Mouse (Mus musculus) G1E (cell line): ENCODE measurements at regions not wholly inside any gene's neighbourhood (a gene's known extent, or its start where the extent isn't known, plus 50 kb on each side); places are given as distances from the start of the nearest gene placed in this dataset.

ENCODE experiments used
- CTCF ChIP-seq: IDR thresholded peaks from 2 replicates; pipeline ENCODE4 v1.5.1; 2012; ENCODE audit warnings: low read depth, low read length, inconsistent platforms, mixed read lengths
- POLR2AphosphoS5 ChIP-seq: IDR thresholded peaks from 2 replicates; pipeline ENCODE4 v1.6.1; 2012; ENCODE audit warnings: low read depth, low read length, inconsistent platforms; ENCODE audit not compliant: insufficient replicate concordance

DNA sequence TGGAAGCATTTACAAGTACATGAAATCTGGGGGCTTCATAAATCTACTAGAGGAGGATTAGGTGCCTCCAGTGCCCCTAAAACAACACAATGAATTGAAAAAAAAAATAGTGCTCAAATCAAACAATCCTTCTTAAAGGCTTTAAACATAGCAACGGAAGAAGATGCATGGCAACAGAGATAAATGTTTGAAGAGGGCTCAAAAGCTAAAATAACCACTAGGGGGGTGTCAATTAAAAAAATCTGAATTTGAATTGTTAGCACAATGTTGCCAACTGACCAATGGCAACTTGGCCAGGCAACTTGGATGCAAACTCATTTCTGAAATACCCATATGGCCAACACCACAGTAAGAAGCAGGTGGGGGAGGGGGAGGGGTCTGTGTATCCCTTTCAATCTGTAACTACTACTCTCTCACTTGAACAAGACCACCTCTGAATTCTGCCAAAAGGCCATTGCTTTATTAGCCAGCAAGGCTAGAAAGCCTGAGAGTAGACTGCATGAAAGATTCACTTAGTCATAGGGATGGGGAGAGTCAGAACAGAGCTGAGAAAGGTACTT lies 312.6 kb downstream of the Samd5 start:
- TF ChIP-seq POLR2AphosphoS5 = no peak
- no peak for TF ChIP-seq CTCF
